Mouse (Mus musculus): ENCODE measurements around the gene Arhgap15. TPM values are rescaled to one million over a fixed set of nuclear protein-coding genes. Genes with fewer than 3 reads are reported as not detected.

Gene Arhgap15
- polyA plus RNA-seq, 1 experiment from 2014 or later, result 0.38 TPM

GRCm38 (mm10) chr2:43788484-43788883 lies 39.9 kb downstream of the Arhgap15 start:
- Histone ChIP-seq H3K27ac (replicated peaks) (no peak overlapping the region), H3K9me3 (replicated peaks) (no peaks in the 10 kb centered on the region), H3K4me1 (peaks cover 11% of the 10 kb centered on the region), H3K4me3 (no peak overlapping the region), H3K36me3 (no peaks in the 10 kb centered on the region), H3K27me3 (ENCODE audit: low read depth, poor library complexity, severe bottlenecking) (no peaks in the 10 kb centered on the region; the same call in 1 of the 2 replicates)
- WGBS, result 57% methylated on average over 8 of the region's 8 CpGs
- no peak for DNase-seq (ENCODE audit: low spot score)

GRCm38 (mm10) chr2:43790049-43790693 lies 41.5 kb downstream of the Arhgap15 start:
- peaks cover 11% of the 10 kb centered on the region for H3K4me1 ChIP-seq
- no peak overlapping the region for H3K27ac ChIP-seq (replicated peaks)
- DNase-seq (ENCODE audit: low spot score), result no peak
- H3K36me3 ChIP-seq, result no peaks in the 10 kb centered on the region
- H3K4me3 ChIP-seq, result no peak overlapping the region
- H3K9me3 ChIP-seq (replicated peaks), result no peaks in the 10 kb centered on the region
- WGBS, result 82% methylated on average over 6 of the region's 6 CpGs
- no peaks in the 10 kb centered on the region; the same call in 1 of the 2 replicates for H3K27me3 ChIP-seq (ENCODE audit: low read depth, poor library complexity, severe bottlenecking)

GRCm38 (mm10) chr2:43791575-43791974 lies 43.0 kb downstream of the Arhgap15 start:
- WGBS, result 89% methylated on average over 6 of the region's 6 CpGs
- no peaks in the 10 kb centered on the region; the same call in 1 of the 2 replicates for H3K27me3 ChIP-seq (ENCODE audit: low read depth, poor library complexity, severe bottlenecking)
- no peaks in the 10 kb centered on the region for H3K36me3 ChIP-seq
- H3K9me3 ChIP-seq (replicated peaks), result no peaks in the 10 kb centered on the region
- no peak overlapping the region for H3K4me3 ChIP-seq
- H3K27ac ChIP-seq (replicated peaks), result no peak overlapping the region
- peaks cover 8% of the 10 kb centered on the region; the same call in 1 of the 2 replicates for H3K4me1 ChIP-seq
- no peak for DNase-seq (ENCODE audit: low spot score)

- 72% methylated on average over 3 of the region's 3 CpGs for WGBS
- H3K4me1 ChIP-seq, result peaks cover 8% of the 10 kb centered on the region; the same call in 1 of the 2 replicates
- no peak overlapping the region for H3K27ac ChIP-seq (replicated peaks)
- H3K36me3 ChIP-seq, result no peaks in the 10 kb centered on the region
- DNase-seq (ENCODE audit: low spot score), result no peak
- H3K9me3 ChIP-seq (replicated peaks), result no peaks in the 10 kb centered on the region
- no peaks in the 10 kb centered on the region for H3K27me3 ChIP-seq (ENCODE audit: low read depth, poor library complexity, severe bottlenecking)
- no peak overlapping the region for H3K4me3 ChIP-seq
Observed at GRCm38 (mm10) chr2:43793105-43793504, 44.5 kb downstream of the Arhgap15 start.

GRCm38 (mm10) chr2:43794700-43795099 lies 46.1 kb downstream of the Arhgap15 start:
- H3K36me3 ChIP-seq, result no peaks in the 10 kb centered on the region
- WGBS, result 94% methylated on average over 5 of the region's 5 CpGs
- H3K4me3 ChIP-seq, result no peak overlapping the region
- no peak overlapping the region for H3K27ac ChIP-seq (replicated peaks)
- H3K27me3 ChIP-seq (ENCODE audit: low read depth, poor library complexity, severe bottlenecking), result no peaks in the 10 kb centered on the region
- no peaks in the 10 kb centered on the region for H3K4me1 ChIP-seq
- no peaks in the 10 kb centered on the region for H3K9me3 ChIP-seq (replicated peaks)
- no peak for DNase-seq (ENCODE audit: low spot score)

GRCm38 (mm10) chr2:43796448-43796847 lies 47.8 kb downstream of the Arhgap15 start:
- no peaks in the 10 kb centered on the region for H3K4me1 ChIP-seq
- 98% methylated on average over 4 of the region's 4 CpGs for WGBS
- no peaks in the 10 kb centered on the region for H3K36me3 ChIP-seq
- H3K9me3 ChIP-seq (replicated peaks), result no peaks in the 10 kb centered on the region
- DNase-seq (ENCODE audit: low spot score), result no peak
- no peaks in the 10 kb centered on the region for H3K27me3 ChIP-seq (ENCODE audit: low read depth, poor library complexity, severe bottlenecking)
- H3K27ac ChIP-seq (replicated peaks), result no peak overlapping the region
- H3K4me3 ChIP-seq, result no peak overlapping the region

GRCm38 (mm10) chr2:43805960-43806744 lies 57.5 kb downstream of the Arhgap15 start:
- H3K27me3 ChIP-seq (ENCODE audit: low read depth, poor library complexity, severe bottlenecking), result no peaks in the 10 kb centered on the region
- no peak overlapping the region for H3K27ac ChIP-seq (replicated peaks)
- DNase-seq (ENCODE audit: low spot score), result no peak
- H3K36me3 ChIP-seq, result no peaks in the 10 kb centered on the region
- no peaks in the 10 kb centered on the region for H3K4me1 ChIP-seq
- H3K9me3 ChIP-seq (replicated peaks), result no peaks in the 10 kb centered on the region
- WGBS, result 77% methylated on average over 4 of the region's 4 CpGs
- no peak overlapping the region for H3K4me3 ChIP-seq

GRCm38 (mm10) chr2:43815896-43816787 lies 67.5 kb downstream of the Arhgap15 start:
- WGBS, result 94% methylated on average over 12 of the region's 12 CpGs
- no peak overlapping the region for H3K27ac ChIP-seq (replicated peaks)
- no peak for DNase-seq (ENCODE audit: low spot score)
- H3K9me3 ChIP-seq (replicated peaks), result no peaks in the 10 kb centered on the region
- no peak overlapping the region for H3K4me3 ChIP-seq
- no peaks in the 10 kb centered on the region for H3K4me1 ChIP-seq
- H3K36me3 ChIP-seq, result no peaks in the 10 kb centered on the region
- H3K27me3 ChIP-seq (ENCODE audit: low read depth, poor library complexity, severe bottlenecking), result no peaks in the 10 kb centered on the region

GRCm38 (mm10) chr2:43816788-43817581 lies 68.4 kb downstream of the Arhgap15 start:
- no peak for DNase-seq (ENCODE audit: low spot score)
- 91% methylated on average over 8 of the region's 8 CpGs for WGBS
- Histone ChIP-seq H3K27me3 (ENCODE audit: low read depth, poor library complexity, severe bottlenecking) (no peaks in the 10 kb centered on the region), H3K4me3 (no peak overlapping the region), H3K4me1 (no peaks in the 10 kb centered on the region), H3K9me3 (replicated peaks) (no peaks in the 10 kb centered on the region), H3K36me3 (no peaks in the 10 kb centered on the region), H3K27ac (replicated peaks) (no peak overlapping the region)

GRCm38 (mm10) chr2:43835931-43836330 lies 87.3 kb downstream of the Arhgap15 start:
- Histone ChIP-seq H3K9me3 (replicated peaks) (no peaks in the 10 kb centered on the region), H3K4me3 (no peak overlapping the region), H3K27ac (replicated peaks) (no peak overlapping the region), H3K27me3 (ENCODE audit: low read depth, poor library complexity, severe bottlenecking) (no peaks in the 10 kb centered on the region), H3K36me3 (no peaks in the 10 kb centered on the region), H3K4me1 (no peaks in the 10 kb centered on the region)
- no peak for DNase-seq (ENCODE audit: low spot score)
- 84% methylated on average over 5 of the region's 5 CpGs for WGBS

- no peak overlapping the region for H3K4me3 ChIP-seq
- no peaks in the 10 kb centered on the region for H3K27me3 ChIP-seq (ENCODE audit: low read depth, poor library complexity, severe bottlenecking)
- DNase-seq (ENCODE audit: low spot score), result no peak
- no peak overlapping the region for H3K27ac ChIP-seq (replicated peaks)
- H3K36me3 ChIP-seq, result no peaks in the 10 kb centered on the region
- no peaks in the 10 kb centered on the region for H3K4me1 ChIP-seq
- H3K9me3 ChIP-seq (replicated peaks), result no peaks in the 10 kb centered on the region
- whole genome bisulfite sequencing, result 93% methylated on average over 5 of the region's 5 CpGs
Observed at GRCm38 (mm10) chr2:43841644-43842043, 93.0 kb downstream of the Arhgap15 start.

- 58% methylated on average over 3 of the region's 3 CpGs for WGBS
- no peak for DNase-seq (ENCODE audit: low spot score)
- H3K4me3 ChIP-seq, result no peak overlapping the region
Observed at GRCm38 (mm10) chr2:43851195-43851594, 102.6 kb downstream of the Arhgap15 start.

More at GRCm38 (mm10) chr2:43851195-43851594, 102.6 kb downstream of the Arhgap15 start:
- no peaks in the 10 kb centered on the region for H3K36me3 ChIP-seq
- no peaks in the 10 kb centered on the region for H3K27me3 ChIP-seq (ENCODE audit: low read depth, poor library complexity, severe bottlenecking)
- no peaks in the 10 kb centered on the region for H3K9me3 ChIP-seq (replicated peaks)
- H3K4me1 ChIP-seq, result no peaks in the 10 kb centered on the region
- no peak overlapping the region for H3K27ac ChIP-seq (replicated peaks)

Measured in midbrain, embryonic 10.5 days (tissue).